Mouse (Mus musculus): ENCODE data around the gene Vmn2r92.
"Not testable (repeated sequence)": the region's sequence is repeated elsewhere in the genome, so short reads cannot be mapped to it uniquely, and the experiment has no call there.

The Vmn2r92 gene

GRCm38 (mm10) chr17:18151587-18151986 lies at the start of gene Vmn2r92:
Gene Vmn2r92, plus strand, starts transcription at chr17:18151887.
- DNase-seq: not testable (repeated sequence)

- DNase-seq: not testable (repeated sequence)
Measured at GRCm38 (mm10) chr17:18102265-18102664, 49.4 kb upstream of the Vmn2r92 start.

- not testable (repeated sequence) for DNase-seq
Measured at GRCm38 (mm10) chr17:18161194-18161593, 9.5 kb downstream of the Vmn2r92 start.

DNA sequence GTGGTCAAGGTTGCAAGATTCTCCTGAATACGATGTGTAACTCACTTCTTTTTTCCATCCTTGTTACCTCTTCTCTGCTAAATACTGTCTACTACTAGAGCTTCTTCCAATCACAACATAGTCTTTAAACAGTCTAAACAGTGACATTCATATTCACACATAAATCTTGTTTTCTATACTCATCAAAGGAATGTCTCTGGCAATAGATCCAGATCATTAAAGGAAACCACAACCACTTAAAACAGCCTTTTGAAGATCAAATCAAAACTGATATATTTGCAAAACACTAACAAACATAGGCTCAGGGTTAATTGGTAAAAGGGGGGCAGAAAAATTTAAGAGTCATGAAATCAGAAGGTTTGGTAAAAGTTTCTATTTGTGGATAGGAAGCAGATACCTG lies 38.0 kb downstream of the Vmn2r92 start:
- DNase-seq: no peak

DNA sequence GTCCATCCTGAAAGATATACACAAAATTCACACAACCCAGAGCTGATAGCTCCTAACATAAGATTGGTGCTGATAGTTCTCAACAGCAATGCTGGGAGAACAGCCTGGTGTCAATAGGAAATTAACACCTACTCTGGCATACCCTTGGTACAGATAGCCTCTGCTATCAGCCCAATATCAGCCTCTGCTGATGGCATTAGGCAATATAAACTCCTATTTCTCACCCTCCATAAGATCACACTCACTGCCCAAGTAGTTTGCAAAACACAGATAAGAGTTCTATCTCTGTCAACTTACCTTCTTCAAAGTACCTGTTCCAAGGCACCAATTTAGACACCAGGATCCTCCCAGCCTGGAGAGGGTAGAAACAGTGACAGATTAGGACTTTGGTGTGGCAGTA lies 69.6 kb downstream of the Vmn2r92 start:
- no peak for DNase-seq

- no peak for DNase-seq
Measured at GRCm38 (mm10) chr17:18231996-18232395, 80.3 kb downstream of the Vmn2r92 start.

- no peak for DNase-seq
Measured at GRCm38 (mm10) chr17:18236931-18237330, 85.2 kb downstream of the Vmn2r92 start.

All from lung, postnatal 14 days (tissue).